Mouse (Mus musculus) MEL (cell line): ENCODE measurements around the gene Myo1e. TPM values are rescaled to one million over a fixed set of nuclear protein-coding genes. Genes with fewer than 3 reads are reported as not detected.
A peak's percentile ranks its signal among the peaks of the same experiment; 100 is the strongest.

Source experiments
- DNase-seq: peaks from one replicate; pipeline ENCODE4 v3.0.0; 2011; ENCODE audit warnings: low read depth, low spot score
- H3K27ac ChIP-seq: 2 replicates; pipeline ENCODE4 v1.5.1; 2012; ENCODE audit warnings: low read depth, mild to moderate bottlenecking, control low read depth, low read length, moderate library complexity; ENCODE audit not compliant: control insufficient read depth
- H3K27me3 ChIP-seq, 2 experiments: fragments of 150-350 bp in 1 of 2; sonication (generic) in 1 of 2; 2 replicates each; pipeline ENCODE4 v1.6.1; 2012; ENCODE audit warnings: low read length in 2 of 2, mild to moderate bottlenecking in 2 of 2, improper control_type of control experiment in 1 of 2, moderate library complexity in 1 of 2; ENCODE audit not compliant: insufficient read depth in 2 of 2, control insufficient read depth in 1 of 2
- H3K36me3 ChIP-seq, 2 experiments: 2 replicates each; pipeline ENCODE4 v1.6.1; 2012 to 2014; ENCODE audit warnings: low read length in 2 of 2, improper control_type of control experiment in 1 of 2, inconsistent platforms in 1 of 2, mild to moderate bottlenecking in 1 of 2; ENCODE audit not compliant: insufficient read depth in 2 of 2, control insufficient read depth in 1 of 2
- H3K4me1 ChIP-seq, 2 experiments: fragments of 150-350 bp in 1 of 2; sonication (generic) in 1 of 2; 2 replicates each; pipeline ENCODE4 v1.6.1; 2012; ENCODE audit warnings: low read length in 2 of 2, improper control_type of control experiment in 1 of 2, mild to moderate bottlenecking in 1 of 2; ENCODE audit not compliant: insufficient read depth in 2 of 2, control insufficient read depth in 1 of 2
- H3K4me3 ChIP-seq, 2 experiments: fragments of 150-350 bp in 1 of 2; sonication (generic) in 1 of 2; 2 replicates each; pipeline ENCODE4 v1.5.1; 2012; ENCODE audit warnings: low read depth in 2 of 2, low read length in 2 of 2, mild to moderate bottlenecking in 2 of 2, moderate library complexity in 2 of 2, control low read depth in 1 of 2, improper control_type of control experiment in 1 of 2; ENCODE audit not compliant: control insufficient read depth in 1 of 2, insufficient read depth in 1 of 2
- H3K79me2 ChIP-seq: 2 replicates; pipeline ENCODE4 v1.6.1; 2012; ENCODE audit warnings: mild to moderate bottlenecking, low read length, moderate library complexity; ENCODE audit not compliant: control insufficient read depth, poor library complexity, insufficient read depth
- H3K9ac ChIP-seq: 2 replicates; pipeline ENCODE4 v1.6.1; 2012; ENCODE audit warnings: low read depth, mild to moderate bottlenecking, control low read depth, low read length, moderate library complexity; ENCODE audit not compliant: control insufficient read depth, poor library complexity, severe bottlenecking
- H3K9me3 ChIP-seq: fragments of 150-350 bp; sonication (generic); replicated peaks from 2 replicates; pipeline ENCODE4 v1.6.1; 2012; ENCODE audit warnings: mild to moderate bottlenecking, low read length, improper control_type of control experiment, moderate library complexity; ENCODE audit not compliant: insufficient read depth
- CHD1 ChIP-seq: IDR thresholded peaks from 2 replicates; pipeline ENCODE4 v1.6.1; 2012; ENCODE audit warnings: low read depth, mild to moderate bottlenecking, inconsistent platforms, low read length, improper control_type of control experiment
- CTCF ChIP-seq, 3 experiments: IDR thresholded peaks in 2 of 3; conservative IDR thresholded peaks in 1 of 3; 2 replicates each; pipeline ENCODE4 v1.5.1; 2011 to 2012; ENCODE audit warnings: low read length in 3 of 3, low read depth in 2 of 3, mild to moderate bottlenecking in 2 of 3, improper control_type of control experiment in 1 of 3, inconsistent platforms in 1 of 3, mixed read lengths in 1 of 3, moderate library complexity in 1 of 3; ENCODE audit not compliant: control insufficient read depth in 1 of 3, insufficient read depth in 1 of 3, poor library complexity in 1 of 3, severe bottlenecking in 1 of 3
- ELF1 ChIP-seq: IDR thresholded peaks from 2 replicates; pipeline ENCODE4 v1.6.1; 2014; ENCODE audit warnings: low read depth, mild to moderate bottlenecking, inconsistent platforms, low read length, improper control_type of control experiment, moderate library complexity
- HCFC1 ChIP-seq: IDR thresholded peaks from 2 replicates; pipeline ENCODE4 v1.6.1; 2012; ENCODE audit warnings: low read depth, mild to moderate bottlenecking, inconsistent platforms, low read length, improper control_type of control experiment, moderate library complexity
- MAFK ChIP-seq: IDR thresholded peaks from 2 replicates; pipeline ENCODE4 v1.6.1; 2011; ENCODE audit warnings: low read depth, mild to moderate bottlenecking, low read length, improper control_type of control experiment, borderline replicate concordance
- MYC ChIP-seq: IDR thresholded peaks from 2 replicates; pipeline ENCODE4 v1.6.1; 2011; ENCODE audit warnings: low read depth, mild to moderate bottlenecking, low read length, improper control_type of control experiment, moderate library complexity
- NELFE ChIP-seq: IDR thresholded peaks from 2 replicates; pipeline ENCODE4 v1.6.1; 2011; ENCODE audit warnings: low read depth, low read length, improper control_type of control experiment
- NRF1 ChIP-seq: IDR thresholded peaks from 2 replicates; pipeline ENCODE4 v1.6.1; 2014; ENCODE audit warnings: low read depth, mild to moderate bottlenecking, inconsistent platforms, low read length, improper control_type of control experiment, moderate library complexity; ENCODE audit not compliant: poor library complexity, insufficient read depth, severe bottlenecking
- RAD21 ChIP-seq: IDR thresholded peaks from 2 replicates; pipeline ENCODE4 v1.6.1; 2011; ENCODE audit warnings: mild to moderate bottlenecking, low read depth, low read length, improper control_type of control experiment
- SIN3A ChIP-seq: IDR thresholded peaks from 2 replicates; pipeline ENCODE4 v1.6.1; 2012; ENCODE audit warnings: low read length, improper control_type of control experiment, inconsistent platforms
- SMC3 ChIP-seq: IDR thresholded peaks from 2 replicates; pipeline ENCODE4 v1.6.1; 2011; ENCODE audit warnings: low read depth, low read length, improper control_type of control experiment
- ZC3H11A ChIP-seq: IDR thresholded peaks from 2 replicates; pipeline ENCODE4 v1.6.1; 2012; ENCODE audit warnings: low read depth, mild to moderate bottlenecking, inconsistent platforms, low read length, improper control_type of control experiment
- polyA plus RNA-seq, 2 experiments: library from polyadenylated mRNA; stranded (reverse) in 1 of 2; unstranded in 1 of 2; fragments of >175 nt in 1 of 2; fragments of >200 nt in 1 of 2; gene quantifications; 2 replicates each; pipeline versions ENCODE4 v1.2.1 to v1.2.4; 2012; ENCODE audit warnings: low replicate concordance in 2 of 2, low read depth in 1 of 2; ENCODE audit not compliant: insufficient read length in 2 of 2, insufficient read depth in 1 of 2, missing spikeins in 1 of 2
- total RNA-seq: library from RNA; depleted of rRNA; stranded (reverse); fragments of 300-350 nt; gene quantifications from 2 replicates; pipeline ENCODE4 v1.2.3, GENCODE M21; 2012

Myo1e gene
- total and polyA plus RNA-seq, 3 experiments = 4.9 to 7.8 TPM; not detected in 1

GRCm38 (mm10) chr9:70391660-70392562 is 184.8 kb downstream of the Myo1e start (continued):
- TF ChIP-seq CTCF (IDR thresholded peaks at IDR 0.05 in 2 of 3, conservative IDR thresholded peaks at IDR 0.05 in 1 of 3; ENCODE audit: control insufficient read depth in 1 of 3, insufficient read depth in 1 of 3, low read depth in 2 of 3, low read length in 3 of 3, poor library complexity in 1 of 3, severe bottlenecking in 1 of 3) (no peak), MAFK (peak; percentile 87), MYC (no peak; the same call in 1 of the 2 replicates), CHD1 (no peak)

- peak overlapping the region; percentile 25 to 50; a peak in 3 of 4 replicates for H3K4me3 ChIP-seq
- H3K36me3 ChIP-seq = peaks cover 2 to 23% of the 10 kb centered on the region in 2 experiments; a peak in 3 of 4 replicates
- peak overlapping the region; percentile 48 for H3K27ac ChIP-seq
- peaks cover 0 to 15% of the 10 kb centered on the region in 2 experiments; a peak in 3 of 4 replicates for H3K4me1 ChIP-seq
- peak; percentile 78 for DNase-seq
- TF ChIP-seq SIN3A (no peak), ZC3H11A (peak; percentile 66), RAD21 (peak; percentile 82), SMC3 (peak; percentile 85), CTCF (IDR thresholded peaks at IDR 0.05 in 2 of 3, conservative IDR thresholded peaks at IDR 0.05 in 1 of 3; ENCODE audit: control insufficient read depth in 1 of 3, insufficient read depth in 1 of 3, low read depth in 2 of 3, low read length in 3 of 3, poor library complexity in 1 of 3, severe bottlenecking in 1 of 3) (peak; percentile 44 to 82 (median 56))
- H3K9ac ChIP-seq = peak overlapping the region; percentile 54
- H3K27me3 ChIP-seq = no peaks in the 10 kb centered on the region
- no peaks in the 10 kb centered on the region for H3K9me3 ChIP-seq
- no peaks in the 10 kb centered on the region for H3K79me2 ChIP-seq
These were observed 185.4 kb downstream of the Myo1e start for GRCm38 (mm10) chr9:70392563-70392907.

DNA sequence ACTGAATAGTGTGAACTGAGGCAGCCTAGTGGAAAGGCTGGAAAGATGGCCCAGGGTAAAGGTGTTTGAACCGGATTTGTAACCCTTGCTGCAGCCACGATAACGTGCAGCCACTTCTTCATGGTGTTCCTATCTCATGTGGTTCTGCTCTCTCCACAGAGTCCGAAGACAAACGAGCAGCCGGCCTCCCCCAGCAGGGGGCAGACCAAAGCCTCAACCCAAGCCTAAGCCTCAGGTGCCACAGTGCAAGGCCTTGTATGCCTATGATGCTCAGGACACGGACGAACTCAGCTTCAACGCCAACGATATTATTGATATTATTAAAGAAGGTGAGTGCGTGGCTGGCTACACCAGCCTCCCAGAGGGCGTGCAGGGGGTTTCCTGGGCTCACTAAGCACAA is 188.5 kb downstream of the Myo1e start:
- DNase-seq = peak; percentile 30
- Histone ChIP-seq H3K4me1 (peaks cover 0 to 7% of the 10 kb centered on the region in 2 experiments; a peak in 3 of 4 replicates), H3K27me3 (no peaks in the 10 kb centered on the region), H3K4me3 (no peak overlapping the region), H3K9me3 (no peaks in the 10 kb centered on the region), H3K36me3 (peaks cover 0 to 15% of the 10 kb centered on the region in 2 experiments; a peak in 3 of 4 replicates), H3K9ac (no peak overlapping the region), H3K27ac (no peak overlapping the region), H3K79me2 (no peaks in the 10 kb centered on the region)
- TF ChIP-seq ELF1 = no peak
- no peak for TF ChIP-seq MAFK
- no peak for TF ChIP-seq NELFE
- no peak for TF ChIP-seq HCFC1
- TF ChIP-seq SMC3 = peak; percentile 46
- peak; percentile 34 to 69 (median 45); a peak in 5 of 6 replicates for TF ChIP-seq CTCF (IDR thresholded peaks at IDR 0.05 in 2 of 3, conservative IDR thresholded peaks at IDR 0.05 in 1 of 3; ENCODE audit: control insufficient read depth in 1 of 3, insufficient read depth in 1 of 3, low read depth in 2 of 3, low read length in 3 of 3, poor library complexity in 1 of 3, severe bottlenecking in 1 of 3)
- TF ChIP-seq NRF1 = no peak
